Mouse (Mus musculus): ENCODE results near the gene Amotl2. TPM values are rescaled to one million over a fixed set of nuclear protein-coding genes. Genes with fewer than 3 reads are reported as not detected.
A peak's percentile ranks its signal among the peaks of the same experiment; 100 is the strongest.

Amotl2 gene
- 53.3 and 83.2 TPM in 2 replicates for polyA plus RNA-seq (2012; rRNA removed)

- DNase-seq (ENCODE audit: low read depth): no peak
- TF ChIP-seq POLR2A (IDR thresholded peaks at IDR 0.05; ENCODE audit: borderline replicate concordance, extremely low read depth, insufficient read depth, insufficient read length, poor library complexity, severe bottlenecking) (no peak), CTCF (IDR thresholded peaks at IDR 0.05; ENCODE audit: borderline replicate concordance, extremely low read depth, insufficient read depth, insufficient read length) (no peak)
Observed at GRCm38 (mm10) chr9:102716481-102717163, at the start of gene Amotl2. Gene Amotl2, plus strand, starts transcription at chr9:102716672.

DNA sequence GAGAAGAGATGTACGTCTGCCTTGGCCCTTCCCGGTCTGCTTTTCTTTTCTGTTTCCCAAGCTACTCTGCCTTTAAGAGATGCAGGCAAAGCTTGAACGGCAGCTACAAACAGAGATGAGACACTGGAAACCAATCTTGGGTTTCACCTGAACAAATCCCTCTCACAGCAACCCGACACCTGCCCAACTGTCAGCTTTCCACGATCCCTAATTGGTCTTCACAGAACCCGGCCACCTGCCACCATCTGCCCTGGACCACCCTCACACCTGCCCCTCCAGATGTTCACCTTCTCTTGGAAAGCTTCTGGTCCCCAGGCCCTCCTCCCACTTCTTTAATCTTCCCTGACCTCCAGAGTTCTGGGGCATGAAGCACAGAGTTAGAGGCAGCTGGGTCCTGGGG is 48.4 kb upstream of the Amotl2 start:
- peak; percentile 43 for DNase-seq (ENCODE audit: low read depth)
- TF ChIP-seq CTCF (IDR thresholded peaks at IDR 0.05; ENCODE audit: borderline replicate concordance, extremely low read depth, insufficient read depth, insufficient read length) (no peak), POLR2A (IDR thresholded peaks at IDR 0.05; ENCODE audit: borderline replicate concordance, extremely low read depth, insufficient read depth, insufficient read length, poor library complexity, severe bottlenecking) (no peak)

- no peak for DNase-seq (ENCODE audit: low read depth)
- TF ChIP-seq CTCF (IDR thresholded peaks at IDR 0.05; ENCODE audit: borderline replicate concordance, extremely low read depth, insufficient read depth, insufficient read length) (no peak), POLR2A (IDR thresholded peaks at IDR 0.05; ENCODE audit: borderline replicate concordance, extremely low read depth, insufficient read depth, insufficient read length, poor library complexity, severe bottlenecking) (no peak)
Observed at GRCm38 (mm10) chr9:102668906-102669305, 47.6 kb upstream of the Amotl2 start.

GRCm38 (mm10) chr9:102673381-102673780 is 43.1 kb upstream of the Amotl2 start:
- TF ChIP-seq POLR2A (IDR thresholded peaks at IDR 0.05; ENCODE audit: borderline replicate concordance, extremely low read depth, insufficient read depth, insufficient read length, poor library complexity, severe bottlenecking) (no peak), CTCF (IDR thresholded peaks at IDR 0.05; ENCODE audit: borderline replicate concordance, extremely low read depth, insufficient read depth, insufficient read length) (no peak)
- DNase-seq (ENCODE audit: low read depth): no peak

DNA sequence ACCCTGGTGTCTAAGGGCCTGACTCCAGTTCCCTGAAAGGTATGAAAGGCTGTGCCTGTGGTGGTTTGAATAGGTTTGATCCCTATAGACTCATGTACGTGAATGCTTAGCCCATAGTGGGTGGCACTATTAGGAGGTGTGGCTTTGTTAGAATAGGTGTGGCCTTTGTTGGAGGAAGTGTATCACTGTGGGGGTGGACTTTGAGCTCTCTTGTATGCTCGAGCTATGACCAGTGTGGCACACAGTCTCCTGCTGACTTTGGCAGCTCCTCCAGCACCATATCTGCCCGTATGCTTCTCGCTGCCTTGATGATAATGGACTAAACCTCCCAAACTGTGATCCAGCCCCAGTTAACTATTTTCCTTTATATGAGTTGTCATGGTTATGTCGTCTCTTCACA is 40.5 kb upstream of the Amotl2 start:
- TF ChIP-seq CTCF (IDR thresholded peaks at IDR 0.05; ENCODE audit: borderline replicate concordance, extremely low read depth, insufficient read depth, insufficient read length) (no peak), POLR2A (IDR thresholded peaks at IDR 0.05; ENCODE audit: borderline replicate concordance, extremely low read depth, insufficient read depth, insufficient read length, poor library complexity, severe bottlenecking) (no peak)
- DNase-seq (ENCODE audit: low read depth): no peak

DNA sequence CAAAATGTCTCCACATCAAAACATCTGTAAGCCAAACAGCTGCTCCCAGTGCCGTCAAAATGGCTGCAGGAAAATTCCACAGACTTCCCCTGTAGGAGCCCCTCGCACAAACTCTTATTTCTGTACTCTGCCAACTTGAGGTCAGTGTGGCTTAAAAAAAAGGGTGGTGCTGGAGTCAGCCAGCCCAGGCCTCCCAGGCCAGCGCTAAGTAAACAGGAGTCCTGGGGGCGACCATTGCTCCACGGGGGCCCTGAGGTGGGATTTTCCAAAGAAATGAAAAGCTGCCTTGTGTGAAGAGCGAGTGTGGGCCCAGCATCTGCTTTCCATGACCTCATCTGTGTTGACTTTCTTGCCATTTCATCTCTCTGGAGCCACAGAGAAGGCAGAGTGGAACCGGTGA is 35.0 kb upstream of the Amotl2 start:
- TF ChIP-seq CTCF (IDR thresholded peaks at IDR 0.05; ENCODE audit: borderline replicate concordance, extremely low read depth, insufficient read depth, insufficient read length) (no peak), POLR2A (IDR thresholded peaks at IDR 0.05; ENCODE audit: borderline replicate concordance, extremely low read depth, insufficient read depth, insufficient read length, poor library complexity, severe bottlenecking) (no peak)
- DNase-seq (ENCODE audit: low read depth): no peak

DNA sequence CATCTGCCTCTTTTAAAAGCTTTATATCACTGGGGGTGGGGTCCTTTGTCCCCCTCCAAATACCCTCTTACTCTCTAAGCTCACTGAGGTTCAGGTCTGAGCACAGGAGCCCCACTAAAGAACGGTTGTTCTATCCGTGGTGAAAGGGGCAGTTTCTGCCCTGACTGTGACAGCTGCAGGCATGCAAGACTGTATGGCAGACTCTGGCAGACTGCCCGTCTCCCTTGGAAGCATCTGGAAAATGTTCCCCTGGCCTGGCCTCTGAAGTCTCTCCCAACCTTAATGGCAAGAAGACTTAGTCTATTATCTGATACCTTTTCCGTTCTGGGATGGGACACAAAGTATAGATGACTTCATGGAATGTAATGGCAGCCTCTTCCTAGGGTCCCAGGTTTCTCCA is 28.5 kb upstream of the Amotl2 start:
- DNase-seq (ENCODE audit: low read depth): peak; percentile 87
- no peak for TF ChIP-seq CTCF (IDR thresholded peaks at IDR 0.05; ENCODE audit: borderline replicate concordance, extremely low read depth, insufficient read depth, insufficient read length)
- no peak for TF ChIP-seq POLR2A (IDR thresholded peaks at IDR 0.05; ENCODE audit: borderline replicate concordance, extremely low read depth, insufficient read depth, insufficient read length, poor library complexity, severe bottlenecking)

- no peak for TF ChIP-seq POLR2A (IDR thresholded peaks at IDR 0.05; ENCODE audit: borderline replicate concordance, extremely low read depth, insufficient read depth, insufficient read length, poor library complexity, severe bottlenecking)
- TF ChIP-seq CTCF (IDR thresholded peaks at IDR 0.05; ENCODE audit: borderline replicate concordance, extremely low read depth, insufficient read depth, insufficient read length): no peak
Observed at GRCm38 (mm10) chr9:102689406-102689939, 27.0 kb upstream of the Amotl2 start.

GRCm38 (mm10) chr9:102689940-102690642 is 26.4 kb upstream of the Amotl2 start:
- DNase-seq (ENCODE audit: low read depth): peak; percentile 95
- TF ChIP-seq CTCF (IDR thresholded peaks at IDR 0.05; ENCODE audit: borderline replicate concordance, extremely low read depth, insufficient read depth, insufficient read length): no peak
- TF ChIP-seq POLR2A (IDR thresholded peaks at IDR 0.05; ENCODE audit: borderline replicate concordance, extremely low read depth, insufficient read depth, insufficient read length, poor library complexity, severe bottlenecking): peak; percentile 13; the same call in 1 of the 2 replicates

More at GRCm38 (mm10) chr9:102689406-102689939, 27.0 kb upstream of the Amotl2 start:
- peak; percentile 83 for DNase-seq (ENCODE audit: low read depth)

DNA sequence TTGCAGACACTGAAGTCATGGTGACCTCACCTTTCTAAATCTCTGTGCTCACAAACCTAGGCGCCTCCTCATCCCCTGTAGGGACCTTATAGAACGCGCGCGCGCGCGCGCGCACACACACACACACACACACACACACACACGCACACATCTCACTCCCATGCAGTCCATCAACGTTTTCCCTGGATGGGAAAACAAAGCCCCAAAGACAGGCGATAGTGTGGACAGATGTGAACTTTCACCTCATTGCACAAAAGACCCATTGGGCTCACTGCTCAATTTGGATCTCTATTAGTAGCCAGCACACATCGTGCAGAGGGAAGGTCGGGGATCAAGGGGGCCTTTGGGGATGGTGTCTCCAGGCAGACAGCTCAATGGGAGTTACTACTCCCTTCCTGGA is 25.6 kb upstream of the Amotl2 start:
- peak; percentile 69 for DNase-seq (ENCODE audit: low read depth)
- TF ChIP-seq POLR2A (IDR thresholded peaks at IDR 0.05; ENCODE audit: borderline replicate concordance, extremely low read depth, insufficient read depth, insufficient read length, poor library complexity, severe bottlenecking) (no peak), CTCF (IDR thresholded peaks at IDR 0.05; ENCODE audit: borderline replicate concordance, extremely low read depth, insufficient read depth, insufficient read length) (no peak)

All from brain, embryonic 14.5 days (tissue).